Mouse (Mus musculus): ENCODE measurements at regions not wholly inside any gene's neighbourhood (a gene's known extent, or its start where the extent isn't known, plus 50 kb on each side); places are given as distances from the start of the nearest gene placed in this dataset.

GRCm38 (mm10) chr12:35429473-35429872 is 105.4 kb downstream of the Ahr start:
- no peak for DNase-seq (ENCODE audit: low read depth in 2 of 2, low spot score in 2 of 2)

DNA sequence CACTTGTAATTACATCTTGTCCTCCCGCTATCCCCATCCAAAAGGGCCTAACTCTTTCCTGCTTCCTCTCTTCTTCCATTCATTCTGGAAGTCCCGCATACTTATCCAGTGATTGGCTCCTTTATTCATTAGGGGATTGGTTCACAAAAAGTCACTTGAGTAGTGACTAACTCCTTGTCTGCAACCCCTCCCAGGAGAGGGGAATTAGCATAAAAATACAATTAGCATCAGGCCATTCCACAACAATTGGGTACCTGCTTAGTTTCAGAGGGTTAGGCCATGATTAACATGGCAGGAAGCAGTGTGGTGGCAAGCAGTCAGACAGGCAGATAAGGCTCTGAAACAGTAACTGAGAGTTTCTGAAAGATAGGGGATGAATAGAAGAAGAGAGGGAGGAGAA is 115.6 kb downstream of the Ahr start:
- DNase-seq (ENCODE audit: low read depth in 2 of 2, low spot score in 2 of 2): no peak

- DNase-seq (ENCODE audit: low read depth in 2 of 2, low spot score in 2 of 2): no peak
Measured at GRCm38 (mm10) chr12:35417943-35418342, 116.9 kb downstream of the Ahr start.

DNA sequence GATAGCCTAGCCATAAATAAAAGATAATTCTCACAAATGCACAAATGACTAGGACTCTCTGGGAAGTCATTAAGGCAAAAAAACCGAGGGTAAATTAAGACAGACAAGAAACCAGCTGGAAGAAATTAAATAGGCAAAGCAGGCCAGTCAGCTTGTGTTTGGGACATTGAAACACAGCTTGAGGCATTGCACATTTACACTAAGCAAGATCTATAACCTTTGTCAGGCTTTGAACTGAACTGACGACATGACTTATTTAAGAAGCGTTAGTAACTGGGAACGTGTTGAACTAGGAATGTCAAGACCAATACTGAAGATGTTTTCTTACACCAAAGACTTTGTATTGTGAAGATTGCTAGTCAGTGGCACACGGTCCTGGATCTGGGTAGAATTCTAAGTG is 118.3 kb downstream of the Ahr start:
- DNase-seq (ENCODE audit: low read depth in 2 of 2, low spot score in 2 of 2): no peak

DNA sequence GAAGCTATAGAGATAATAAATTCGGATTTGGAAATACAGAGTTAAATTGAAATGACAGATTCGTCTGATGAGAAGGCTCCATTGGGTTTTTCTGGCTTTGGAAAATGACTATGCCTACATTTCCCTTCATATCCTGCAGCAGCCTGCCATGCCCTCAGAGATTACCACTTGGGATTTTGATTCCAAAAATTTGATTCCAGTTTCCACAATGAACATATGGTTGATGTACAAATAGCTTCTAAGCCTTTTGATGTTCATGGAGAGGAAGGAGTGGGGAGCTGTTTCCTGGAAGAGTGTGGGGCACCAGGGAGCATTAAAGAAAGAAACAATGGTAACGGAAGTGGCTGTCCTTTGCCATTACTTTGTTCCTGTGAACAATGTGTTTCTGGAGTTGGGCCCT is 122.1 kb downstream of the Ahr start:
- DNase-seq (ENCODE audit: low read depth in 2 of 2, low spot score in 2 of 2): no peak

- DNase-seq (ENCODE audit: low read depth in 2 of 2, low spot score in 2 of 2): no peak
Measured at GRCm38 (mm10) chr12:35408461-35408860, 126.4 kb downstream of the Ahr start.

DNA sequence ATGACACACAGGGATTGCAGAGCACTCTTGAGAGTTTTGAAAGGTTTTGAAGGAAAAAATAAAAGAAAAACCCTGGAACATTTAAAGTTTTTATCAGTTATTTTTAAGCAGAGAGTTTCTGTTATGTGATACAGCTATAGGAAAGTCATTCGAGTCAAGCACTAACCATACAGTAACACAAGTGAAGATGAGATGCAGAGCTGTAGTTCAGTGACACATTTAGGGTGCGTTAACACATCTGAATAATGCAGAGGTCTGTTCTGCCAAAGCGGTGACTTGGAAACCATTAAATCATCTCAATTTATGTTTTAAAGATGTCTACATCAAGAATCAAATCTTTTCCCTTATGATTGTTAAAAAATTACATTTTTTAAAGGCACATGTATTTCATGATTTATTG is 126.8 kb downstream of the Ahr start:
- no peak for DNase-seq (ENCODE audit: low read depth in 2 of 2, low spot score in 2 of 2)

GRCm38 (mm10) chr12:35401853-35402252 is 133.0 kb downstream of the Ahr start:
- DNase-seq (ENCODE audit: low read depth in 2 of 2, low spot score in 2 of 2): no peak

- DNase-seq (ENCODE audit: low read depth in 2 of 2, low spot score in 2 of 2): no peak
Measured at GRCm38 (mm10) chr12:35401219-35401618, 133.6 kb downstream of the Ahr start.

DNA sequence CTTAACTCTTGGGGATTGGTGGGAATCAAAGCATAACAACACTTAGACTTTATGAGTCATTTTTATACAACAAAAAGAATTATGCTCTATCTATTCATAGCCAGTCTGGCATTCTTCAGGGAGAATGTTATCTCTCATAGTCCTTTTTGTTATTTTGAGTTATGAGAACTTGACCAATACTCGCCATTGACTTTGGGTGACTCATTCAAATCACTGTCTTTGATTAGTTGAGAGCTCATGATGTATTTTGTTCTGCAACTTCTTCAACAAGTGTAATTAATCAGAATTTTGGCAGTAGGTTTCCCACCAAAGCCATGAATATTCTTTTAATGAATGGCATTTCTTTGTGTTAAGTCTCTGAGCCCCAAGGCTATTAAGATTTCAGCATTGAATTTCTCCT is 139.6 kb downstream of the Ahr start:
- DNase-seq (ENCODE audit: low read depth in 2 of 2, low spot score in 2 of 2): no peak

DNA sequence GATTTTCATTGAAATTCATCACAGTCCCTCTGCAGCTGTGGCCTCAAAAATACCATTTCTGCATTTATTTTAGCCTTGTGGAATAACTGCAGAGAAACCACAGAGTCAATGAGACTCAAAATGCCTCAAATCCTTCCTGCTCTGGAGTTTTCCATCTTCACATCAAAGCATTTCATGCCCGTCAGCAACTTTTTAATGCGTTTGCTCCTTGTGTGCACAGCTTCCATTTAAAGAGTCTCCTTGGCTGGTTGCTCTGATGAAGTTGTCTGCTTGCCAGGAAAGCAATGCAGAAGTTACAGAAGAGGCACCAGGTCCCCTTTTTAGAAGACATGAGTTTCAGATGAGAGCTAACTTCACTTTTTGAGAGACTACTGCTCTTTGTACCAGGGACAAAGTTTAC is 142.7 kb downstream of the Ahr start:
- DNase-seq (ENCODE audit: low read depth in 2 of 2, low spot score in 2 of 2): no peak

- no peak for DNase-seq (ENCODE audit: low read depth in 2 of 2, low spot score in 2 of 2)
Measured at GRCm38 (mm10) chr12:35390266-35390665, 144.6 kb downstream of the Ahr start.

DNA sequence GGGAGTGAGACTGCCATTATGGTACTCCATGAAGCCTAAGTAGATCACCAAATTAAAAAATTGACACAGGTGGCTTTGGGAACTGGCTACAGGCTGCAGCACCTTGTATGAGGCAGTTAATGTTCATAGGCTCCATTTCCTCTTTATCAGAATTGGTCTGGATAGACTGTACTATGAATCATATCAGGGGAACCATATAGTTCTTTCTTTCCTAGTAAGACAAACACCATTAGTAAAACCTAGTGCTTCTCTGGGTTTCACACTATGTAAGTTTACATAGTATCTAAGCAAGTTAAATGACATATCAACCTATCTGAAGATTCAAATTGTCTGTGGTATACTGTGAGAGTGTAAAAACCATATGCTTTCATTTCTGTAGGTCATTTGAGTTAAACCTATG is 145.0 kb downstream of the Ahr start:
- DNase-seq (ENCODE audit: low read depth in 2 of 2, low spot score in 2 of 2): no peak

DNA sequence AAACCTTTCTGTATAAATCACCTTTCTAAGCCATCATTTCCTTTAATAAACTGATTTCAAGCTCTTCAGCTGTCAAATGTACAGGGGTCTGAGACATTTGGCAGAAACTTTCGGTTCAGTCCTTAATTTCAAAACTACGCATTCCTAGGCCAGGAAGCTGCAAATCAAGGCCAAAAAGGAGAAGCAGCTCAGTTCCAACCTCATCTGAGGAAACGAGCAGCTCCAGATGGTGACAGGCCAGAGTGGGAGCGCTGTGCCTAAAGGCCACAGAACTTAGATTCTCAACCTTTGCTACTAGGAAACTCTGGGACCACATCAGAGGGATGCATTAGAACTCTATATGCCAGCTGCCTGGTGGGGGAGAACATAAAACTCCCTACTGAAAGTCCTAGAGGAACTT is 150.6 kb downstream of the Ahr start:
- no peak for DNase-seq (ENCODE audit: low read depth in 2 of 2, low spot score in 2 of 2)

GRCm38 (mm10) chr12:35377266-35377665 is 157.6 kb downstream of the Ahr start:
- no peak for DNase-seq (ENCODE audit: low read depth in 2 of 2, low spot score in 2 of 2)

- DNase-seq (ENCODE audit: low read depth in 2 of 2, low spot score in 2 of 2): no peak
Measured at GRCm38 (mm10) chr12:35376365-35376764, 158.5 kb downstream of the Ahr start.

DNA sequence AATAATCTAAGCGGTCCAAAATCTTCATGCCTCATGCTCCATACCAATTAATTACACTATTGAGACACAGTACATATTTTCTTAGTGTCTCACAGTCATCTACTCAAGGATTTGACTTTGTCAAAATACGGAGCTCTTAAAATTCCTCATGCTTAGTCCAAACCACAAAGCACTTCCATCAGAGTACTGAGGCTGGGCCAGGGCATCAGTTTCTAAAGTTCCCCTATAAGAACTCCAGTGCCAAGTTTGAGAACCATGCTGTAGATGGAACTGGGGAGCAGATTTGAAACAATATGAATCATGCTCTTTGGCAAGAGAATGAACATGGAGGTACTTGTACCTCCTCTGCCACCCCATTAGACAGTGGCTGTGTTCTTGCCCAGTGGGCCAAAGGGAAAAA is 176.9 kb downstream of the Ahr start:
- no peak for DNase-seq (ENCODE audit: low read depth in 2 of 2, low spot score in 2 of 2)

DNA sequence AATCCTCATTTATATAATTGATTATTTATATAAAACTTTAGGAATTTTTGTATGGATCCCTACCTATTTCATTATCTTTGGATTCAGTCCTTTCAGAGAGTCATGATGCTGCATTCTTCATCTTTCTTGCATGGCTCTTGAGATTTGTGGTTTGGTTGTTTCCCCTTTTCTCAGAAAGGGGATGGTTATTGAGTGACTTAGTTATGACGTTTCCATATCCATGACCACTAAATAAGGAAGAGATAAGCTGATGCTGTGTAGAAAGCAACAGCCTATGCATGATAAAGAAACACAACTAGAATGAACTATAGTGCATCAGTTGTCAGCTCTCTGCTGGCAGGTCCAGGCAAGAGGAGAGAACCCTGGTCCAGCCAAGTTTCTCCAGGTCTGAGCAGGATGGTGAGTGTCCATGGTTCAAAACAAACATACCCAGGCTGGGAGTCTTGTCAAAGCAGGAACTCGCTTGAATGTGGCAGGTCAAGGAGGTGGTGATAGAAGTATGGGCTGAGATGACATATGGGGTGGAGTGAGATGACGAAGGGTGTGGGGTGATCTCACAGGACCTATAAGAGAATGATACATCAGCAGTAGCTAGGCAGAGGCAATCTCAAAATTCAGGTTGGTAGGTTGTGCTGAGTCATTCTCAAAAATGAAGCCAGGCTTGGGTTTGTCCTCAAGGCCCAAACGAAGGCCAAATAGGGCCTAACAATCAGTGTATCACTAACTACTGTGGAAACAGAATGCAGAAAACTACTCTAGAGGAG is 196.5 kb downstream of the Ahr start:
- DNase-seq (ENCODE audit: low read depth in 2 of 2, low spot score in 2 of 2): no peak

- DNase-seq (ENCODE audit: low read depth in 2 of 2, low spot score in 2 of 2): no peak
Measured at GRCm38 (mm10) chr12:35336314-35336713, 198.5 kb downstream of the Ahr start.

DNA sequence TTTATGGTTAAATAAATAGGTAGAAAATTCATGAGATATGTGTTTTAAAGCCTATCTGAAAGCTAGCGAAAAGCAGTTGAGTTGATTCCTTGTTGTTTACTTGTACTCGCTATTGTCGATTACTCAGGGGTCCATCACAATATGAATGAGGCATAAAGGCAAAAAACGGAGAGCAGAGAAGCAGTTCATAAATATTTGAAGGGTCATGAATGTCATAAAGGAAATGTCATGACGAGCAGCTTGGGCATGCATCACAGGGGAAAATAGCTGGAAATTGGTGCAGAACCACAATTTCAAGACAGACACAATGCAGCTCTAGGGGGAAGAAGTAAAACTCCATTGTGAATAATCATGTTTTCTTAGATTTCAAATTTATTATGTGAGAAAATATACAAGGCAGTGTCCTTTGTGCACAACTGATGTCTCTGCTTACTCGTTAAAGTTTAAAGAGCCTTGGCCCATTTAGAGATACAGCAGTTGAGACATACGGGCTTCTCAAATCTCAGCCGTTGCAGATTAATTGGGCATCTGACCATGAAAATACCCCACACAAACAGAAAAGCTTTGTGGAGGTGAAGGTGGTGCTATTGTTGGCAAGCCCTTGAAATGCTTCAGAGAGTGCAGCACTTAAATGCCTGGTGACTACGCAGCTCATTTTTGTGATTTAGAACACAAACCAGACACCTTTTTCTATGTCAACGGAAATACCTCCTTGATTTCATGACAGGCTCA is 200.3 kb downstream of the Ahr start:
- DNase-seq (ENCODE audit: low read depth in 2 of 2, low spot score in 2 of 2): no peak

- DNase-seq (ENCODE audit: low read depth in 2 of 2, low spot score in 2 of 2): peak; percentile 5 to 21
Measured at GRCm38 (mm10) chr12:35331303-35331702, 203.5 kb downstream of the Ahr start.

DNA sequence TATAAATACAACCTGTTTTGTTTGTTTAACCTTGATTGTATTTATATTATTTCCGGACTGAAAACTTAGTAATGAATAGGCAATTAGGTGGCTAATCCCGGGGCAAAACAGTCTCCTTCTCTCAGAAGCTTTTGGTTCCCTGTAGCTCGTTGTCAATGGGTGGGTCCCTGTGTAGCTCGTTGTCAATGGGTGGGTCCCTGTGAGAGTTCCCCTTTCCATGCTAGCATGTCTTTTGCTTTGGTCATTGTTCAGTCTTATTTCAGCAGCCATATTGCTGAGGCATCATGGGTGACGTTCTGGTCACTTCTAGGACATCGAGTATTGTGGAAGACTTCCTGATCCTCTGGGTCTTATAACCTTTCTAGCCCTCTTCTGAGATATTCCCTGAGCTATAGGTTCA is 205.1 kb downstream of the Ahr start:
- no peak for DNase-seq (ENCODE audit: low read depth in 2 of 2, low spot score in 2 of 2)

DNA sequence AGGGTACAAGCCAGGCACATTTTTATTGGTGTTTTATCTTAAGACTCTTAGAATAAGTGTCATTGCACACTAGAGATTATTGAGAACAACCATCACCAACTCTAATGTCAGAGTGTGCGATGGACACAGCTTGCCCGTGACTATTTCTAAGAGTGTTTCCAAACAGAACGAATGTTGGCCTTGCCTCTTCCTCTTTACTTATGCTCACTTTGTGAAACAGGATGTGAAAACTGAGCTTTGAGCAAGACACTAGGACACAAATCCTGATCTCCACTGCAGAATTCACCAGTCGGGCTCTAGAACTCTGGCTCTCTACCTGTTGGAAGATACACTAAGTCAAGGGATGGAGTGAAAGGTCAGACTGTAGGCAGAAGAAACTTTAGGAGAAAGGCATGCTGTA is 215.3 kb downstream of the Ahr start:
- DNase-seq (ENCODE audit: low read depth in 2 of 2, low spot score in 2 of 2): no peak

All from CD8-positive naive resting alpha-beta T cell, adult 2 months (primary cell).